Mouse (Mus musculus): ENCODE measurements around the gene Olfr839-ps1. TPM values are rescaled to one million over a fixed set of nuclear protein-coding genes. Genes with fewer than 3 reads are reported as not detected.

The Olfr839-ps1 gene
- polyA plus RNA-seq (2015; fragmentation: Nextera tagmentation; extraction: Ambion mirVana): not detected in 2 replicates

DNA sequence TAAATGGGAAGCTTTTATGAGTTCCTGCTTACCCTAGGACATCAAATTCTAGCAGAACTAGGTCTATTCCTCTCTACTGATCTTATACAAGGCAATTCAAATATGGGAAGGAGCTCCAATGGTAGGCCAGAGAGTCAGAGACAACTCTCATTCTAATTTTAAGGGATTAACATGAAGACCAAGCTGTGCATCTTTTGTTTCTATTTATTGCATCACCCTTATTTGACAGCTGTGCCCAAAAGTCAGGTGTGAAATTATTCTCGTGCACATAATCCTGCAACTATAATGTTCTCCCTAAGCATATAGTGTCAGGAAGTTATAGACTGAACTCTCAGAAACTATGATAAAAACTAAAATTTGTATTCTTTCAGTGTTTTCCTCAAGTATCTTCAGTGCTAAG lies at the start of gene Olfr839-ps1:
Olfr839-ps1 (minus strand) TSS at position 101 of the 400 bp plus-strand sequence.

DNA sequence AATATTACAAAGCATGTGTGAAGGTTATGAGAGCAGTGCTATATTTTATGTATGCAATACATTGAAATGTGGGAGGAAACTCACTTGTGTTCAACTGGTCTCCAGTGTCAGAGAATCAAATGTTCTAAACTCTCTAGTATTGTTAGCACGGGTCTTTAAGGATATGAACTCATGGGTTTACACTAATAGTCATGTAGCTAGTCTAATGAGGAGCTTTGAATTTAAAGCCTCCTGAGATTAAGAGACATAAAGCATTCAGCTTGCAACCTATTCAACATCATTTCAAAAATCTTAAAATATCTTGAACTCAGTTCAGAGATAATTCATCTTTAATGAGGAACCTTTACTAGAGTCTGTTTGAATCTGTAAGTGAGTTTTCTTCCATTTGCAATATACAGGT lies 41.1 kb downstream of the Olfr839-ps1 start, which contains the start of gene Olfr837:
Olfr837 (plus strand) TSS at position 301 of the 400 bp plus-strand sequence.

DNA sequence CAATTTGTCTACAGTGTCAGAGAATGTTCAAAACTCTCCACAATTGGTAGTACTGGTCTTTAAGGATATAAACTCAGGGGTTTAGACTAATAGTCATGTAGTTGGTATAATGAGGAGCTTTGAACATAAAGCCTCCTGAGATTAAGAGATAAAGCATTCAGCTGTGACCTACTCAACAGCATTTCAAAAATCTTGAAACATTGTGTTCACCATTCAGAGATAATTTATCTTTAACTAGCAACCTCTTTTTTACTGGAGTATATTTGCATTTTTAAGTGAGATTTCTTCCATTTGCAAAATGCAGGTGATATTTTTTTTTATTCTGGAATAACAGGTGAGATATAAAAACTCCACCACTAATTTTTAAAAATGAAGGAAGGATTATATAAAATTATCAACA lies 57.0 kb downstream of the Olfr839-ps1 start, which contains the start of gene Olfr836:
Olfr836 (plus strand) TSS at position 301 of the 400 bp plus-strand sequence.

Other genes with a start within 250 kb of the Olfr839-ps1 start
- not detected in 2 replicates for gene Olfr832, start 240.2 kb downstream of the Olfr839-ps1 start, polyA plus RNA-seq (2015; fragmentation: Nextera tagmentation; extraction: Ambion mirVana)
- not detected in 2 replicates for gene Olfr834, start 189.3 kb downstream of the Olfr839-ps1 start, polyA plus RNA-seq (2015; fragmentation: Nextera tagmentation; extraction: Ambion mirVana)
- not detected in 2 replicates for gene Olfr835, start 144.6 kb downstream of the Olfr839-ps1 start, polyA plus RNA-seq (2015; fragmentation: Nextera tagmentation; extraction: Ambion mirVana)
- gene Olfr836, start 56.9 kb downstream of the Olfr839-ps1 start, polyA plus RNA-seq (2015; fragmentation: Nextera tagmentation; extraction: Ambion mirVana): not detected in 2 replicates
- not detected in 2 replicates for gene Olfr837, start 41.0 kb downstream of the Olfr839-ps1 start, polyA plus RNA-seq (2015; fragmentation: Nextera tagmentation; extraction: Ambion mirVana)
- not detected in 2 replicates for gene Olfr843, start 74.7 kb upstream of the Olfr839-ps1 start, polyA plus RNA-seq (2015; fragmentation: Nextera tagmentation; extraction: Ambion mirVana)
- gene Olfr844, start 139.0 kb upstream of the Olfr839-ps1 start, polyA plus RNA-seq (2015; fragmentation: Nextera tagmentation; extraction: Ambion mirVana): not detected in 2 replicates
- not detected in 2 replicates for gene Olfr845, start 159.1 kb upstream of the Olfr839-ps1 start, polyA plus RNA-seq (2015; fragmentation: Nextera tagmentation; extraction: Ambion mirVana)
- not detected in 2 replicates for gene Olfr846, start 186.7 kb upstream of the Olfr839-ps1 start, polyA plus RNA-seq (2015; fragmentation: Nextera tagmentation; extraction: Ambion mirVana)
- not detected in 2 replicates for gene Olfr847, start 201.4 kb upstream of the Olfr839-ps1 start, polyA plus RNA-seq (2015; fragmentation: Nextera tagmentation; extraction: Ambion mirVana)